Mouse (Mus musculus) liver, embryonic 14.5 days (tissue): Measurements from ENCODE around the gene Plac1. TPM values are rescaled to one million over a fixed set of nuclear protein-coding genes. Genes with fewer than 3 reads are reported as not detected.

ENCODE experiments used
- ATAC-seq: fragments of 200-750 bp; cut with Nextera tagmentation; 2 replicates; pipeline ENCODE4 v1.8.0; 2017; ENCODE audit warnings: moderate number of reproducible peaks, mild to moderate bottlenecking, moderate library complexity; ENCODE audit not compliant: insufficient read depth
- DNase-seq, 3 experiments: peaks; one replicate each; pipeline ENCODE4 v3.0.0-alpha.2; 2012 to 2013; ENCODE audit warnings: low read depth in 3 of 3, low spot score in 3 of 3
- H3K27ac ChIP-seq: fragments of 300-500 bp; sonication (generic); 2 replicates; pipeline ENCODE4 v1.5.1; 2014; ENCODE audit warnings: moderate library complexity, mild to moderate bottlenecking, control low read depth, inconsistent platforms
- H3K27me3 ChIP-seq: fragments of 300-500 bp; sonication (generic); 2 replicates; pipeline ENCODE4 v1.6.1; 2014; ENCODE audit warnings: mild to moderate bottlenecking, low read length, moderate library complexity; ENCODE audit not compliant: control insufficient read depth, insufficient read depth
- H3K36me3 ChIP-seq: fragments of 300-500 bp; sonication (generic); replicated peaks from 2 replicates; pipeline ENCODE4 v1.6.1; 2014; ENCODE audit warnings: low read depth; ENCODE audit not compliant: control insufficient read depth, insufficient read depth
- H3K4me1 ChIP-seq, 2 experiments: fragments of 200-500 bp in 1 of 2; fragments of 300-500 bp in 1 of 2; sonication (generic) in 1 of 2; replicated peaks; 2 replicates each; pipeline ENCODE4 v1.6.1; 2012 to 2014; ENCODE audit warnings: antibody characterized with exemption in 1 of 2, inconsistent platforms in 1 of 2, low read length in 1 of 2; ENCODE audit not compliant: control insufficient read depth in 2 of 2, insufficient read depth in 2 of 2
- H3K4me2 ChIP-seq: fragments of 300-500 bp; sonication (generic); 2 replicates; pipeline ENCODE4 v1.6.1; 2014; ENCODE audit warnings: low read depth, mild to moderate bottlenecking, control low read depth, moderate library complexity
- H3K4me3 ChIP-seq, 2 experiments: fragments of 200-500 bp in 1 of 2; fragments of 300-500 bp in 1 of 2; sonication (generic) in 1 of 2; 2 replicates each; pipeline ENCODE4 v1.5.1; 2012 to 2014; ENCODE audit warnings: low read depth in 2 of 2, low read length in 2 of 2, mild to moderate bottlenecking in 2 of 2, control low read depth in 1 of 2, inconsistent platforms in 1 of 2, moderate library complexity in 1 of 2; ENCODE audit not compliant: insufficient read depth in 1 of 2
- H3K9ac ChIP-seq: fragments of 300-500 bp; sonication (generic); replicated peaks from 2 replicates; pipeline ENCODE4 v1.6.1; 2014; ENCODE audit warnings: mild to moderate bottlenecking, control low read depth, moderate library complexity
- H3K9me3 ChIP-seq: fragments of 300-500 bp; sonication (generic); 2 replicates; pipeline ENCODE4 v1.6.1; 2016; ENCODE audit warnings: low read length, mixed read lengths; ENCODE audit not compliant: control insufficient read depth
- CTCF ChIP-seq: IDR thresholded peaks from 2 replicates; pipeline ENCODE4 v1.5.1; 2016; ENCODE audit warnings: antibody characterized with exemption, low read depth, control low read depth
- EP300 ChIP-seq: IDR thresholded peaks from 2 replicates; pipeline ENCODE4 v1.6.1; 2016; ENCODE audit warnings: antibody characterized with exemption, low read depth
- WGBS: fragments of 180-500 bp; shearing (Covaris S2); extraction: QIAGEN DNeasy Blood & Tissue Kit; methylation state at CpG from one replicate; pipeline ENCODE4 v1.1.7; 2014; ENCODE audit not compliant: insufficient replicate concordance; 5-methylcytosine and 5-hydroxymethylcytosine counted together
- polyA plus RNA-seq, 2 experiments: library from polyadenylated mRNA; depleted of rRNA in 1 of 2; stranded (reverse) in 1 of 2; unstranded in 1 of 2; fragments of >200 nt; fragmentation: Nextera tagmentation in 1 of 2; extraction: Ambion mirVana in 1 of 2; gene quantifications; 2 replicates each; pipeline versions ENCODE4 v1.2.1 to v1.2.3; 2012 to 2014

Plac1 gene
- polyA plus RNA-seq, 2 experiments, result 0.81 to 1.3 TPM

- no peak for ATAC-seq
- no peak for DNase-seq
- TF ChIP-seq CTCF (no peak), EP300 (no peak)
- no peak overlapping the region for H3K9ac ChIP-seq
- no peak overlapping the region for H3K27ac ChIP-seq
- no peaks in the 10 kb centered on the region for H3K36me3 ChIP-seq
- H3K4me2 ChIP-seq, result no peak overlapping the region
- WGBS, result 57% methylated on average over 4 of the region's 4 CpGs
- H3K9me3 ChIP-seq, result no peaks in the 10 kb centered on the region
- no peaks in the 10 kb centered on the region for H3K27me3 ChIP-seq
- no peak overlapping the region for H3K4me3 ChIP-seq
- H3K4me1 ChIP-seq, result peaks cover 0 to 6% of the 10 kb centered on the region in 2 experiments; a peak in 1 of 4 replicates
Observed at GRCm38 (mm10) chrX:53097786-53098185, 142.1 kb downstream of the Plac1 start.

- Histone ChIP-seq H3K27me3 (no peaks in the 10 kb centered on the region), H3K27ac (no peak overlapping the region), H3K36me3 (no peaks in the 10 kb centered on the region), H3K4me2 (no peak overlapping the region), H3K9ac (no peak overlapping the region), H3K9me3 (no peaks in the 10 kb centered on the region), H3K4me3 (no peak overlapping the region), H3K4me1 (peaks cover 8 to 15% of the 10 kb centered on the region in 2 experiments)
- ATAC-seq, result no peak
- TF ChIP-seq EP300 (no peak), CTCF (no peak)
- WGBS, result 65% methylated on average over 2 of the region's 2 CpGs
- no peak for DNase-seq
Observed at GRCm38 (mm10) chrX:53093381-53093780, 146.5 kb downstream of the Plac1 start.

- Histone ChIP-seq H3K27me3 (no peaks in the 10 kb centered on the region), H3K9ac (no peak overlapping the region), H3K4me1 (peaks cover 13 to 32% of the 10 kb centered on the region in 2 experiments), H3K36me3 (no peaks in the 10 kb centered on the region), H3K9me3 (no peaks in the 10 kb centered on the region), H3K27ac (peak overlapping the region; percentile 72), H3K4me3 (no peak overlapping the region), H3K4me2 (peak overlapping the region; percentile 48)
- TF ChIP-seq EP300 (peak; percentile 86), CTCF (no peak)
- WGBS, result 44% methylated on average over 5 of the region's 5 CpGs
- ATAC-seq (peak; percentile 86), DNase-seq (peak; percentile 62 to 71 (median 62))
Observed at GRCm38 (mm10) chrX:53088663-53089292, 151.1 kb downstream of the Plac1 start.

GRCm38 (mm10) chrX:53087202-53087601 is 152.7 kb downstream of the Plac1 start:
- no peaks in the 10 kb centered on the region for H3K27me3 ChIP-seq
- no peaks in the 10 kb centered on the region for H3K9me3 ChIP-seq
- no peak overlapping the region for H3K27ac ChIP-seq
- ATAC-seq, result 0 out of 2 replicates have a peak, but pooled peaks have one; percentile 35
- WGBS, result 78% methylated on average over 1 of the region's 1 CpGs
- DNase-seq, result no peak
- H3K4me1 ChIP-seq, result peaks cover 13 to 32% of the 10 kb centered on the region in 2 experiments
- no peak for TF ChIP-seq EP300
- no peak for TF ChIP-seq CTCF
- no peaks in the 10 kb centered on the region for H3K36me3 ChIP-seq
- no peak overlapping the region for H3K9ac ChIP-seq
- no peak overlapping the region for H3K4me3 ChIP-seq
- no peak overlapping the region for H3K4me2 ChIP-seq

GRCm38 (mm10) chrX:53085559-53085958 is 154.4 kb downstream of the Plac1 start:
- H3K4me2 ChIP-seq, result no peak overlapping the region
- no peak for DNase-seq
- H3K27ac ChIP-seq, result no peak overlapping the region
- no peak for TF ChIP-seq EP300
- no peak for TF ChIP-seq CTCF
- peaks cover 13 to 32% of the 10 kb centered on the region in 2 experiments for H3K4me1 ChIP-seq
- H3K9me3 ChIP-seq, result no peaks in the 10 kb centered on the region
- no peak for ATAC-seq
- no peak overlapping the region for H3K9ac ChIP-seq
- 62% methylated on average over 5 of the region's 5 CpGs for WGBS
- H3K27me3 ChIP-seq, result no peaks in the 10 kb centered on the region
- H3K4me3 ChIP-seq, result no peak overlapping the region
- no peaks in the 10 kb centered on the region for H3K36me3 ChIP-seq
